Mouse (Mus musculus): ENCODE measurements around the gene Tagln2.

The Tagln2 gene

DNA sequence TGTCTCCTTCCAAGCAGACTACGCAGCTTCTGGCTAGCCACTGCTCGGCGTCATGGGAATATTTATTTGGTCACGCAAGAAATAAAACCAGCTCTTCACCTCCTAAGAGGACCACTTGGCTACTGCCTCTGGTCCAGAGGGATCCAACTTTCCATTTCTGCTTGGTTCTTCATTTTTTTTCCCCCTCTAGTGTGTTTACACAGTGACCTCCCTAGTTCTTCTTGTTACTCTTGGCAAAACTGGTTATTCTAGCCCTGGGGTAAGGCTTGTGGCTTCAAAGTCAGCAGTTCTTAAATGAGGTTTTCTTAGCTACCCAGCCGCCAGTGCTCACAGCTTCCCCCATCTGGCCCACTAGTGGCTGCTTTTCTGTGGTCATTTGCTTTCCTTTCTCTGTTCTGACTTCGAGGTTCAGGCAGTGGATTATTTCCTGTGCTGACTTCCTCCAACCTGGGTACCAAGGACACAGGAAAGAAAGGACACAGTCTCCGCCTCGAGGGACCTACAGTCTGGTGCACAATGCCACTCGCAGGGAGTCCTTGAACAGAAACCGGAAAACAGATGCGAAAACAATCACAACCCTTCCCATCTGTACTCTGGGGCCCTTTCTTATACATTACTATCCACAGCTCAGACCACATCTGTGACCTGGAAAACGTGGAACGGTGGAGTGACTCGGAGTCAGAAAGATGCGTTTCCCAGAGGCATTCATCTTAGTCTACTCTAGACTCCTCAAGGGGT, 25.3 kb downstream of the Tagln2 start:
- in situ Hi-C loops (cut with MboI, MseI): no loop called here

DNA sequence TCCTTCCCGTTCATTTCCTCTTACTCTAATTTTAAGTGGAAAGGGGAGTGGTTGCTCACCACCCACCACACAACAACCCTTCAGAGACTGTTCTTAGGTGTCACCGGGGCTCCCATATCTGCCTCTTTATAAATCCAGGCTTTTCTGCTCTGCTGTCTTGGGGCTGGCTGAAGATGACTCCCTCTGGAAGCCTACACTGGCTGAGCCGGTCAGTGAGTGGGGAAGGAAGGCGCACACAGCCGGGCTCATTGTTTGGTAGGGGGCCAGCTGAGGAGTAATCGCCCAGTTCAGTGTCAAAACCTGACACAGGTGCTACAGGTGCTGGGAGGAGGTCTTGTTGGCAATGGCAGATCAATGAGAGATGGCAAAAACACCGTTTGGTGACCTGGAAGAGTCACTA, 26.1 kb downstream of the Tagln2 start:
- in situ Hi-C loops (cut with MboI, MseI): no loop called here

DNA sequence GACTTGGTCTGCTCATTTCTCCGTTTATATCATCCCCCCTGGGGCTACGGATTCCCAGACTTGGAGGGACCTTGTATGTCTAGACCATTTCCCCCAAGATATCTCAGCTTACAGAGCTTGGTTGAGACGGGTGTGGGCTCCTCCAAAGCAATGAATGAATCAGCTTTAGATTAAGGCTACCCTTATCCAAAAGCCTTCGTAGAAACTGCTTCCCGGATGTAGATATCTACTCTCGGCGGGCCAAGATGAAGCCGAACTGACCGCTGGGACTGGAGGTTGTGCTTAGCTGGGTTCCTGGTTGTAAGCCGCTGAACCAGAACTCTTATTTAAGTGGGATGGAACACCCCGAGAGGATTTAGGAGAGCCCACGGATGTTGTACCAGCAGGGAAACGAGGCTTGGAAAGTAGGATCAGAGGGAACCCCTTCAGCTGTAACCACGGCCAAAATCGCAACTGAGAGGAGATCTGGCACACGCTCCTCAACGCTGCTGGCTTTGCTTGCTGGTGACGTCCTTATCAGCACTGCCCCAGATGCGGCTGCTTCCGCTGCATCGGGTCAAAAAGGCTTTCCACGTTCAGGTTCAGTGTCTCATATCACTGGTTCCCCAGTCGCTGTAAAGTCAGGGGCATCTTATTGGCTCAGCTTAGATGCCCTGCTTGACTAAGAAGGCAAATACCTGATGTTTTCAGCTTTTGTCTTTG, 26.7 kb downstream of the Tagln2 start:
- in situ Hi-C loops (cut with MboI, MseI): no loop called here

DNA sequence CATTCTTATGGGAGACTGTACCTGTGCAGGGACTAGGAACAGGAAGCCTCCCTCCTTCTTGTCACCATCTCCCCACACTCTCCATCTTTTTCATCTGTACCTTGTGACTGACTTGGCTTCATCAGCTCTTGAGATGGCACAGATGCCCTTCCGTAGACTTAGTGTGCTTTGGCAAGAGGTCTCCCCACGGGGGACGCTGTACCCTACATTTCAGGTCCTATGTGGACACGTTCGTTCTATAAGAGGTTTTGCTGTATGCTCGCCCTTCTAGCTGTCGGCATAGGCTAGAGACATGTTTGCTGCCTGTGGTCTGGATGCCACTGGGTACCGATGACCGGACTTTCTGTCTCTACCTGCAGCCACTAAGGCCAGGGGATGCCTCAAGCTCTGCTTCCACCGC, 27.6 kb downstream of the Tagln2 start:
- in situ Hi-C loops (cut with MboI, MseI): no loop called here

DNA sequence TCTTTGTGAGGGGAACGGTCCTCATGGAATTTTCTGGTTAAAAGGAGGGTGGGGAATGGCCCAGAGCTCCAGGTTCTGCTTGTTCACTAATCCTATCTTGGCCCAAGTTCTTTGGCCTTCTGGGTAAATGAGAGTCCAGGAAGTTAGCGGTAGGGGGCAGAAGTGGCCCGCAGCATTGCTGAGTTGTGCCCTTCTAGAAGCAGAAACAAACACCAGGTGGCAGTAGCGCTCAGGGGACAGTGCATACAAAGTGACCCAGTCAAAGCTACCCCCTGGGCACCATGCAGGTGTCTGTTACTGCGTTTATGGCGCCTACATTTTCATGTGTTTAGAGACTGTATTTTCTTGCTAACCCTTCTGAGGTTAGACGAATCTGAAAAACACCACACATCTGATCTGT, 28.9 kb downstream of the Tagln2 start:
- in situ Hi-C loops (cut with MboI, MseI): no loop called here

DNA sequence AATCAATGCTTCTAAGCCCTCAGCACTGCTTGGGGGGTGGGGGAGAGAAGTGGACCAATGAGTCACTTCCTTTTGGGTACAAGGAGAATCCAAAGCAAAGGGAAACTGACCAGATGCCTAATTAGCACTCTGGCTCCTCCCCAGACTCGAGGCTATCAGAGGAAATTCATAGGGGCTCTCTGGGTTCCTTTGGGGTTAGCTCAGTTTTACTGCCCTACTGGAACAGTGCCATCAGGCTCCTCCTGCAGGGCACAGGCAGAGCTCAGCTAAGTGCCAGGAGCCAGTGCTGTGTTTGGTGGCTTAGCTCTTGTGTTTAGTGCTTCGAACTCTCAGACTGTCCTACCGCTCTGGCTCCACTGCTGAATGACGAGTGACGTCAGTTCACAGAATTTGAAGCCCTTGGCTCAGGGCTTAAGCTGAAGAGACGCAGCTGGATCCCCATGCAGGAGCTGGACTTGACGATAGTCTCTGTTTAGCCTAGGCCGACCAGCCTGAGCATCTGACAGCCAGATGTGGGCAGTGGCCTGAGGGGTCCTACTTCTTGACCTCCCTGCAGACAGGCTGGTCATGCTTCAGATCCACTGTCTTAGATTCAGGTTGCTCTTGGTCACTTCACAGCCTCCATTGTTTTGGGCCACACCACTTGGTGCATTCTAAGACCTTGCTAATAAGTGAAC, 30.8 kb downstream of the Tagln2 start:
- in situ Hi-C loops (cut with MboI, MseI): loop anchor here (5.0 kb wide), 1 partner anchor 97 kb away; no protein-coding TSS in a partner anchor

DNA sequence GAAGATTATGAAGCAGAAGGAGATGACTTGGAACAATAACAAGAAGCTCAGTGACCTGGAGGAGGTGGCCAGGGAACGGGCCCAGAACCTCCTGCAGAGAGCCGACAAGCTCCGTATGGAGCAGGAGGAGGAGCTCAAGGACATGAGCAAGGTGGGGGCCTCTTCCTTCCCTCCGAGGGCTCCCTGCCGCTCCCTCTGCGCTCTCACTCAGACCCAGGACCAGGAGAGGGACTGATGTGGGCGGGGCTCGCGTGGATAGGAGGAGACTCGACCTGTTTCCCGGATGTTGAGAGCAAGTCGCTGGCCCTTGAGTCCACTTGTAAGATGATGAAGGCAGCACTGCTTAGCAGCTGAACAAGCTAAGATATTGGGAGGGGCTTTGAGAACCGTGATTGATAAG, 32.7 kb downstream of the Tagln2 start:
- in situ Hi-C loops (cut with MboI, MseI): loop anchor here (5.0 kb wide), 1 partner anchor 95 kb away; no protein-coding TSS in a partner anchor

DNA sequence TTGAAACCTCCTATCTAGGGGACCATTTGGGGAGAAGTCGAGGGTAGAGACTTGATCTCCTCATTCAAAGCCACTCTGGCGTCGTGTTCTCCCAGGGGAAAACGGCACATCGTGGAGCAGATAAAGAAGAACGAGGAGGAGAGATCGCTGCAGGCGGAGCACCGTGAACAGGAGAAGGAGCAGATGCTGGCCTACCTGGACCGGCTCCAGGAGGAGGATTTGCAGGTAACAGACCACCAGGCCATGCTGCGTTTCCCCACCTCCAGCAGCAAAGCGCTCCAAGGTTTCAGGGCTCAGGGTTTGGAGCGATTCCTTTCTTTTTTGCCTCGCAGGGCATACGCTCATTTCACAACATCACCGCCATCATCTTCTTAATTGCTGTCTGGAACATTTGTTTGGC, 35.3 kb downstream of the Tagln2 start:
- in situ Hi-C loops (cut with MboI, MseI): no loop called here

DNA sequence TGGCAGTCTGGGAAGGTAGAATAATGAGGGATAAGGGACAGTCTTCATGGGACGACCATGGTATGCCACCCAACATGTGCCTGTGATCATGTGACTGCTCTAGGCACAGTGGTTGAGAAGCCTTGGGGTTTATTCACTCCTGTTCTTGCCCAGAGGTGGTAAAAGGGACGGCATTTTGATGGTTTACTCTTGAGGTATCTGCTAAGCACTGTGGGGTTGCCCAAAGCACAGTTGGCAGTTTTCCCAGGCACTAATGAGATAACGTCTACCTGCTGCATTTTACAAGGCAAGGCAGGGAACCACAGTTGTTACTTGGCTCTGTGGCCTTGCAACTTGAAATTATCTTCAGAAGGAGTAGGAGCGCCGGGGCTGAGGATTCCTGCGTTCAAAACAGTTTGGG, 40.0 kb downstream of the Tagln2 start:
- in situ Hi-C loops (cut with MboI, MseI): no loop called here

DNA sequence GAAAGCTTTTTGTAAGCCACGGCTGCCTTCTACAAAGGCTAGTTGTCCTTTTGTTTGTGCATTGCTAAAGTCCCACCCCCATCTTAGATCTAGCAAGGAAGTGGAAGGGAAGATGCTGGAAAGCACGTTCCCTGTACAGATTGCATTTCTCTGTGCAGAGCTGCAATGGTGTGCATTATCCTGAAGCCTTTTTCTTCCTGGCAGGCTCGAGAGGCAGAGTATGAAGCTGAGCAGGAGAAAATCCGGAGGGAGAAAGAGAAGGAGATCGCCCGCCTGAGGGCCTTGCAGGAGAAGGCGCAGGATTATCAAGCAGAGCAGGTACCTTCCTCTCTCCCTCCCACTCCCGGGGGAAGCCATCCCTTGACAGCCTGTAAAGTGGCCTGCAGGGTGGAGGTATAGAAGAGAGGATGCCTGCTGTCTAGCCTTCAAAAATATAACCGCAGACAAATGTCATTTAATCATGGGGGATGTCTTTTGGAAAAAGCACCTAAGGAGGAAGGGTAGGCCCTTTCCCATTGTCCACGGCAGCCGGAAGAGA, 40.5 kb downstream of the Tagln2 start:
- in situ Hi-C loops (cut with MboI, MseI): no loop called here

DNA sequence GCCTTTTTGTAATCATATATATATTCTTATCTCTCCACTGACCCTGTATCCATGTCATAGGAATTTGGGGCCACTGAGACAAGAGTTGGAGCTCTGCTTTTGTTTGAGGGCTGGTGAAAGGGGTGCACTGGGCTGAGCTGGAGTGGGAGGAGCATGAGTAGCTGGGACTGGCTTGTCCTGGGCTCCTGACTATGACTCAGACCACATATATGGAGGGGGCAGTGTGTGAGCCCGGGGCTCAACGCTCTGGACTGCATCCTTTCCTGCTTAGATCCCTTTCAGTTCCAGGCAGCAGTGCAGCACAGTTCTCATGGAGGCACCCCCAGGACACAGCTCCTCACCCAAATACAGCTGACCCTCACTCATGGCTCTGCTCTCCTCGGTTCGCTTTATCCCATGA, 46.2 kb downstream of the Tagln2 start:
- in situ Hi-C loops (cut with MboI, MseI): no loop called here

DNA sequence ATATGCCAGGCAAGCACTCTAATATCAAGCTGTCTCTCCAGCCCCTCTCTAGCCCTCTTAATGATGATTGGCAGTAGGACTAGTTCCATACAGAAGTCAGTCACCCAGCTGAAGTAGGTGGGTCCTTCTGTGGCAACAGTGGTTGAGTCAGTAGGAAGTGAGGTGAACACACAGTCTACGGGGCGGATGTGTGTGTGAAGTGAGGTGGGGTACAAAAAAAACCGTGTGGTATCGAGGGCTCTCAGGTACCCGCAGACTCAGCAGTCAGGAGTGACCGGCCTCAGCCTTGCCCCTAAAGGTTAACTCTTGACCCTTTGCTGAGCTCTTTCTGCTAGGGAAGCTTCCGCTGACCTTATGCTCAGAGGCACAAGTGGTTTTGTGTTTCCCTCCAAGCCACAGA, 48.7 kb downstream of the Tagln2 start:
- in situ Hi-C loops (cut with MboI, MseI): no loop called here

DNA sequence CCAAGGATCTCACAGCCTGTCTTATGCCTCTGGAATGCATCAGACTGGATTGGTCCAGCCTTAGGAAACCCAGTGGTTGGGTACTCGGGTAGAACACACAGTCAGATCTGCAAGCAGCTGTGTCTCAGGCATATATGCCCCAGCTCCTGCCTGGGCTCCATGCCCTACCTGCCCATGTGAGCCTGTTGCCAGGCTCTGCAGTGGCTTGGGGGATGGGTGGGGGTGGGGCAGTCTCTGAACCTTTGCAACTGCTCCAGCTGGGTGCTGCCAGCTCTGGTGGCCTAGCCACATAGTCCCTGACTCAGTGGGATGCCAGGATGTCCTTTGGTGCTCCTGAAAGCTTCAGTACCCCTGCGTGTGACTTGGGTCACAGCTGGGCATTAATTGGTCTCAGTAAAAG, 49.5 kb downstream of the Tagln2 start:
- in situ Hi-C loops (cut with MboI, MseI): no loop called here

DNA sequence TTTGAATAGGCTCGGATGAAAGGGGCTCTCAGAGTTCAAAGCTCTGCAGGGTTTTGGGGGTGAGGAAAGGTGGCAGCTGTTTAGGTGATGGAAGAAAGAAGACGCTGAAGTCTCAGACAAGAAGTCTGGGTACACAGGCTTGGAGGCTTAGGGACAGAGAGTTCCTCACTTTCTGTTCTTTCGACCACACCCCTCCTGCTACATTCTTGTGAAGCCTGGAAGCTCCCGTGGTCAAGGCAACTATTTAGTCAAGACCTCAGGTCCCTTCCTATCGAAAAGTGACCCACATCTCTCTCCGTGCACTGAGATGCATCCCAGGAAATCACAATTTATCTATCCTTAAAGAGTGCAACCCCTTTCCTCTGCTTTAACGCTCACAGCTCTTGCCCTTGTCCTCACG, 49.9 kb downstream of the Tagln2 start:
- in situ Hi-C loops (cut with MboI, MseI): no loop called here

DNA sequence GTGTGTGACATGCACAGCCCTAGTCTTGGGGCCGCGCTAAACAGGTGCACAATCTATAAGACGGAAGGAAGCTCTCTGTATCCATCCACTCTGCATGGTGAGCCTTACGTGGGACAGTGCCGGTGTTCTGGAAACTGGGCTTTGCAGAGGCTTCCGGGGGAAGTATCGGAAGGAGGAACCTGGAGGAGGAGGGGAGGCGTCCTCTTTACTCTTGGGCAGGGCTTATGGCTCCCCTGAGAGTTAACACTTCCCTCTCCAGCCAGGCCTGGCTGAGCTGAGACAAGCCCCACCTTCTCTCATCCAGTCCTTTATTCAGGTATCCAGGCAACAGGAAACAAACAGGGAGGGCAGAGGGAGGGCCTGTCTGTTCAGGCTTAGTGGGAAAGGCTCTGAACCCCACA, 50.7 kb downstream of the Tagln2 start:
- in situ Hi-C loops (cut with MboI, MseI): no loop called here

DNA sequence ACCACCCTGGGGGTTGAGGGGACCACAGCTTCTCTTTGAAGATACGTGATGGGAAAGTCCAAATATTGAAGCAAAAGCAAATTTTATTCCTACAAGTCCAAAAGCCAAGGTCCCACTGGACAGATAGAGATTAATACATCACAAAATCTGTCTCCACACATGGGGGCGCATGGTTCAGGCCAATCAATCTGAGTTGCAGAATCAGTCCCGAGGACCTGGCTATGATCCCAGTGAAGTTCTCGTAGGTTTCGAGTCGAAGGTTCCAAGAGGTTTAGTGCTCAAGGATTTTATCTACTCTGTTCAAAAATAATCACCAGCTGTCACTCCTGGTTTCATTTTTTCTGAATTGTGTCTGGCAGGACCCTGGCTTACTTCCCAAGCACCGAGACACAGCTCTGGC, 51.2 kb downstream of the Tagln2 start:
- in situ Hi-C loops (cut with MboI, MseI): no loop called here

DNA sequence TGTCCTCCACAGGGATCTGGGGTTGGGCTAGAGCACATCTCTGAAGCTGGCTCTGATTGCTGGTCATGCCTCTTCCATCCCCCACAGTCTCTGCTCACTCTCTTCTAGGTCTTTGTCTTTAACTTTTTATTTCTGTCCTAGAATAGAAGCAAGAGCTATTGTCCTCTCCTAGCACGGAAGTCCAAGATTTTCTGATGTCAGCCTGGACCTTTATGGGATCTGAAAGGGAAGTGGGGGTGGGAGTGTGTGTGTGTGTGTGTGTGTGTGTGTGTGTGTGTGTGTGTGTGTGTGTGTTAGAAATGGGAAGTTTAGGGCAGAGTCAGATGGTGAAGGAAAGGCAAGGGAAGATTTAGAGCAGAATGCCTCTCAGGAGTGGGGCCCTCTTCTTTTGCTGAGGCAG, 52.8 kb downstream of the Tagln2 start:
- in situ Hi-C loops (cut with MboI, MseI): no loop called here

DNA sequence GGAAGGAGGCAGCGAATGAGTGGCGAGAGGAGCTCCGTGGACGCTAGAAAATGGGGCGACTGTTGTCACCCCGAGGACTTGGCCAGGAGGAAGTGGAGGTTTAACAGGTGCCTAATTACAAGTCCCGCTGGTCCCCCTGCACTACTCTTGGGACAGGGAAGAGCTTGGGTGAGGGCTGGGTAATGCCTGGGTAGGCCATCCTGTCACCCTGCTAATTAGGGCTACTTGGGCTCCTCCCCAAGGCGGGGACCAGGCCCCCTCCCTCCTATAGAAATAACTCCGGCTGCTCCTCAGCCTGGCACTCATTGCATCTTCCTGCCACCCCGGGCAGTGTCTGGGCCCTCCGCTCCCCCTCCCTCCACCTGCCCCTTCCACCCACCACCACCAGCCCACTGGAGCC, 55.8 kb downstream of the Tagln2 start, which contains the start of gene Vsig8:
Gene Vsig8 (plus strand): TSS at position 301 of the 400 bp plus-strand sequence.
- in situ Hi-C loops (cut with MboI, MseI): no loop called here
